Mouse (Mus musculus) left cerebral cortex, adult 9 months (tissue): ENCODE results near the gene Olfr229.
"Not testable (repeated sequence)": the region's sequence is repeated elsewhere in the genome, so short reads cannot be mapped to it uniquely, and the experiment has no call there.

Experiments
- DNase-seq, 2 experiments: peaks; one replicate each; pipeline ENCODE4 v3.0.0; 2022; ENCODE audit warnings: low spot score in 2 of 2

Gene Olfr229

DNA sequence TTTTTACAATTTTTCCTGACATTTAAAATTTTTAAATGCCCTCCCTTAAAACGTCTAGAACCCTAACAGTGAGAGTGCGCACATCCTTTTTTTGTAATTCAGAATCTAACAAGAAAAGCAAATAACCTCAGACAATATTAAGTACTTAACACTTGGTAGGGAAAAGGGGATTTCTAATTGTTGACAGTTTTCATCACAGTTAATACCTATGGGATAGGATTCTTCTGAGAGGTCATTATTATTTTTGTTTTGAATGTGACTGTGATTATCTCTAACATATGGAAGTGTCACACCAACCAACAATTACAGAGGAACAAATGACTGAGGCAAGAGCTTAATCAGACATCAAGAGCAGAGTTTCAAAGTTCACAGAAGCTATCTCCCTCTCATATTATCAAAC is at the start of gene Olfr229:
Gene Olfr229, plus strand, starts transcription at position 301 of the 400 bp plus-strand sequence.
- no peak for DNase-seq

DNA sequence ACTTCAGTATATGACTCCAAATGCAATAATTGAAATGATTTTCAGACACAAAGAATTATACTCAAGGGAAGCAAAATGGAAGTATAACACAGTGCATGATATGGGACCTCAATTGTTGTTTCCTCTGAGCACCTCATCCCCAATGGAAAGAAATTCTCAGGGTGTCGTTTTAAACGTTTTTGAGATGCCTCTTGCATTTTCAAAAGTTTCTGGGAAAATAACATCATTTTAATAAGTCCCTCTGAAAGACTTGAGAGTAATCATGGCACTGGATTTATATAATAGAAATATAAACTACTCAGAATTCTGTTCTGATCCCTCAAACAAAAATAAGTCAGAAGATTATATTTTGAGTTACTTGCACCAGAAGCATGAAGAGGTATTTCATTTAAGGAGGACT is 41.0 kb upstream of the Olfr229 start, which contains the start of gene Olfr972:
Gene Olfr972, plus strand, starts transcription at position 301 of the 400 bp plus-strand sequence.
- DNase-seq, result no peak

DNA sequence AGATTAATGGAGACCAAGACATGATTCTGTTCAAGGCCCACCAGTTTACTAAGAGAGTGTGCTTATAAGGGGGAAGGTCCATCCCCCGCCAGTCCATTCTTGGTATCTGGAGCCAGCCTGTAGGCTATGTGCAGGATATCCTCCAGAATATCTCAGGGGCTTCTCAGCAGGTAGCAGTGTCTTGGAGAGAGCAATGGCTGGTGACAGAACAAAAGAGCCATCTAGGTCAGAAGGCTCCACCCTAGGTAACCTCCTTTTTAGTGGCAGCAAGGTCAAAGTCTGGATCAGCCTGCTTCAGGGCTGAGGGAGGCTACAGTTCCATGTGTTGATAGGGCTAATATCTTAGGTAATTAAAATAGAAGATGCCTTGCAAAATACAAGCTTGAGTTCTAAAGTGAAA is 35.1 kb upstream of the Olfr229 start:
- DNase-seq, result not testable (repeated sequence)

DNA sequence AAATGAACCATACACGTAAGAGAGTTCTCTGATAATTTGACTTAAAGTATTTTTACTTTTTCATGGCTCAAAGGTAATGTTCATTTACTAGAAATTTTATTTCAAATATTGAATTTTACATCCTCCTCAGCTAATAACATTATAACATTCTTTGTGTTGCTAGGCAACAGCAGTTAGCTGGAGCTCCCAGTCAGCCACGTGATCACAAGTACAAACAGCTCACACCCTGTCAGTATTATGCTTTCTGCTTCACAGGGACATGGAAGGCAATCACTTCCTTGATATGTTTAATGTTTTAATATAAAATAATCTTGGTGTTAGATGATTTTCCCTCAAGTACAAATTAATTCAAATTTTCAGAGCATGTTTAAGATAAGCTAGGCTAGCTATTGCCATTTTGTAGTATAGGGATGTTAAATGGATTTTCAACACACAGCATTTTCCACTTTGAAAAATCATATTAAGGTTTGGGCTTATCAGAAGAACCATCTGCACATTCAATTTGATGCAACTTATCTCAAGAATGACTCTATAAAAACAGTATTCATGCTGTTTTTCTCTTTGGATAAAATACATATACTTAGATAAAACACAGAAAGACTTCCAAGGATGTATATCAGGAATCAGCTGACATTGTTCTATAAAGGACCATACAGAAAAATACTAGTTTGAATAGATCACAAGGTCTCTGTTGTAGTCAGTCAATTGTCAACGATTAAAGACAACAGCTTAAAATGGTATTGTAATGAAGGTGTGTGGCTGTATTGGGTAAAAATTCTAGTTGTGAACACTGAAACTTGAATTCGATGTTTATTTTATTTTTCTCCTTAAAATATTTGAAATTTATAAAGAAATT is 29.4 kb upstream of the Olfr229 start:
- not testable (repeated sequence) for DNase-seq

DNA sequence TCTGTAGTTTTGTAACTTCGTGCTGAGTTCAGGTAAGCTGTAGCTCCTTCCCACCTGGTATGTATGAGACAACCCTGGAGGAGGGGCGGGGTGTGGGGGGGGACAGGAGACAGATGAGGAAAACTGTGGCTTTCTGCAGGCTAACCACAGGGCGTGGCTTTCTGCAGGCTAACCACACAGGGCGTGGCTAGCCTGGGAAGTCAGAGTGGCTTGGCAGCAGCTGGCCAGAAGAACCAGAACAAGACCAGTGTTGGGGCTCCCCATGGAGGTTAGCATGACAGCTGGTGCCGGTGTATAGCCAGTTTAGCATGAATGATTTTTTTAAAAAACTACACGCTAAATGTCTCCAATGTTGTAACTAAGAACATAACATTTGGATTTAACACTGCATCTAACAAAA is 2.0 kb upstream of the Olfr229 start:
- no peak for DNase-seq

DNA sequence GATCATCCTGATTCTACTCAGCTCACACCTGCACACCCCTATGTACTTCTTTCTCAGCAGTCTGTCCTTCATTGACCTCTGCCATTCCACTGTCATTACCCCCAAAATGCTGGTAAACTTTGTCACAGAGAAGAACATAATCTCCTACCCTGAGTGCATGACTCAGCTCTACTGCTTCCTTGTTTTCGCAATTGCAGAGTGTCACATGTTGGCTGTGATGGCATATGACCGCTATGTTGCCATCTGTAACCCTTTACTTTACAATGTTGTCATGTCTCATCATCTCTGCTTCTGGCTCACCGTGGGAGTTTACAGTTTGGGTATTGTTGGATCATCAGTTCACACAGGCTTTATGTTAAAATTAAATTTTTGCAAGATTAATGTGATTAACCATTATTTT is 2.8 kb downstream of the Olfr229 start:
- DNase-seq, result no peak

DNA sequence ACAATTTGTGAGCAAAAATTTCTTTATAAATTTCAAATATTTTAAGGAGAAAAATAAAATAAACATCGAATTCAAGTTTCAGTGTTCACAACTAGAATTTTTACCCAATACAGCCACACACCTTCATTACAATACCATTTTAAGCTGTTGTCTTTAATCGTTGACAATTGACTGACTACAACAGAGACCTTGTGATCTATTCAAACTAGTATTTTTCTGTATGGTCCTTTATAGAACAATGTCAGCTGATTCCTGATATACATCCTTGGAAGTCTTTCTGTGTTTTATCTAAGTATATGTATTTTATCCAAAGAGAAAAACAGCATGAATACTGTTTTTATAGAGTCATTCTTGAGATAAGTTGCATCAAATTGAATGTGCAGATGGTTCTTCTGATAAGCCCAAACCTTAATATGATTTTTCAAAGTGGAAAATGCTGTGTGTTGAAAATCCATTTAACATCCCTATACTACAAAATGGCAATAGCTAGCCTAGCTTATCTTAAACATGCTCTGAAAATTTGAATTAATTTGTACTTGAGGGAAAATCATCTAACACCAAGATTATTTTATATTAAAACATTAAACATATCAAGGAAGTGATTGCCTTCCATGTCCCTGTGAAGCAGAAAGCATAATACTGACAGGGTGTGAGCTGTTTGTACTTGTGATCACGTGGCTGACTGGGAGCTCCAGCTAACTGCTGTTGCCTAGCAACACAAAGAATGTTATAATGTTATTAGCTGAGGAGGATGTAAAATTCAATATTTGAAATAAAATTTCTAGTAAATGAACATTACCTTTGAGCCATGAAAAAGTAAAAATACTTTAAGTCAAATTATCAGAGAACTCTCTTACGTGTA is 21.1 kb downstream of the Olfr229 start:
- DNase-seq, result not testable (repeated sequence)

DNA sequence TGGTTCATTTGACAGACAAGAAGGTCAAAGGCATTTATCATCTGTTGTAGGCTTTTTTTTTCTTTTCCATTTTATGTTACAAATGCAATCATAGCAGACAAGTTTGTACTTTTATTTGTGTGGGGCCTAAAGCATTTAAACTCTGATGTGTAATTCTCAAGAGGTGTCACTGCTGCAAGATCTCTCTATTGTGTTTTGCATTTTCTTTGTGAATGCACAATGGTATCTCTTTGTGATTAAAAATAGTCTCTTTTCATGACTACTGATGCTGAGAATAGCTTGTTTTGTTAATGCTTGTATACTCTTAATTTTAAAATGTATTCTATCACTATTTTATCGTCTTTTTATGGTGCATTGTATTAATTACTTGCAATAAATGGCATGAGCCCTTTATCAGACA is 21.7 kb downstream of the Olfr229 start:
- DNase-seq, result not testable (repeated sequence)

DNA sequence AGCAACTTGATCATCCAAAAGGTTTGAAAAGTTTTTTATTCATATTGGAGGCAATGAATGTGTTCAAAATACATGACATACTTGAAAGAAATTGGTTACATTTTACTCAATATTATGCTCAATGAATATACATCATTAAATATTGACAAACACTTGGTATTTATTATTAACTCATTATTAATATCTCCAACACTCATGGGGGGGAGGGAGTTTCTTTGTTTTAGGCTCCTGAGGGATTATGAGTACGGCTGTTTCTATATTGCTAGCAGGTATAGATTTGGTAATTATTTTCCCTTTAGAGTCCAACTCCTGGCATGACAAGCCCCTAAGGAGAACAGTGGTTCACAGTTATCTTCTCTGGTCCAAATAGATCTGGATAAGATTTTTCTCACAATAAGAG is 30.1 kb downstream of the Olfr229 start, which contains the start of gene Olfr974:
Gene Olfr974, plus strand, starts transcription at position 301 of the 400 bp plus-strand sequence.
- no peak for DNase-seq

DNA sequence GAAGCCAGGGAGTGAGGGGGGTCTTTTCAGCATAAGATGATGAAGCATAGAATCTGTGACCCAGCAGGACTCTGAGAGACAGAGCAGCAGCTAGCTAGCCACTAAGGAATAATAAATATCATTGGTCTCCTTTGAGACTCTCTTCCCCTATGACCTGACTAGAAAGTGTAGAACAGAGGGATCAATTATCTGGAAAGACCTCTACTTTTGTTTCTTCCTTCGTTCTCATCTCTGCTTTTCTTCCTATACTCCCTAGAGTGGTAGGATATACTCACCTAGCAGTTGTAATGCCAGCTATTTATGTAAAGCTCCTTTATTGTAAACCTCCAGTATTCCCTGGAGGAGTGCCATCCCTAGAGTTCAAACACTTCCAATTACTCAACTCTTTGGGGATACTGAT is 44.8 kb downstream of the Olfr229 start, which contains the start of gene Olfr975:
Gene Olfr975, minus strand, starts transcription at position 101 of the 400 bp plus-strand sequence.
- no peak for DNase-seq

DNA sequence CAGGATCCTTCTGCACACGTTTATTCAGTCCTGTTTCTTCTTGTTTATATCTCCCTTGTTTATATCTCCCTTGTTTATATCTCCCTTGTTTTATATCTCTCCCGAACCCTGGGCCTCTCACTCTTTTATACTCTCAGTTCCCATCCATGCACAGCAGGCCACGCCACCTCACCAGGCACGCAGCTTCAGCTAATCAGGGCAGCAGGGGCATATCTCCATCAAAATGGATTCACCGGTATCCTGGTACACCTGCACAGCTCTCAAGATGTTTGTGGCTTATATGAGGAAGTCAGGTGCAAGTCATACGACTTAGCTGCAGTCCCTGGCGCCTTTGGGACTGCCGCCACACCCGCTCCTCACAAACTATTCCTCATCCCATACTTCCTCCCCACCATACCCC is 53.9 kb downstream of the Olfr229 start, which contains the start of gene Olfr976:
Gene Olfr976, minus strand, starts transcription at position 101 of the 400 bp plus-strand sequence.
- DNase-seq, result not testable (repeated sequence)
